Mouse (Mus musculus): ENCODE measurements at regions not wholly inside any gene's neighbourhood (a gene's known extent, or its start where the extent isn't known, plus 50 kb on each side); places are given as distances from the start of the nearest gene placed in this dataset.

- no peaks in the 10 kb centered on the region for H3K27me3 ChIP-seq (ENCODE audit: control insufficient read depth, insufficient read depth, low read length)
- no peaks in the 10 kb centered on the region for H3K4me1 ChIP-seq (replicated peaks; ENCODE audit: control insufficient read depth, insufficient read depth)
- WGBS: 78% methylated on average over 3 of the region's 3 CpGs
- no peak overlapping the region for H3K9ac ChIP-seq (ENCODE audit: low read length)
- H3K27ac ChIP-seq (replicated peaks): no peak overlapping the region
- no peak overlapping the region for H3K4me2 ChIP-seq (replicated peaks; ENCODE audit: low read depth)
- no peak overlapping the region for H3K4me3 ChIP-seq (ENCODE audit: low read depth, low read length)
- H3K9me3 ChIP-seq (ENCODE audit: control insufficient read depth, low read length): no peaks in the 10 kb centered on the region
- no peaks in the 10 kb centered on the region for H3K36me3 ChIP-seq (ENCODE audit: control insufficient read depth, insufficient read depth, low read length)
- ATAC-seq (ENCODE audit: low FRiP score, low TSS enrichment): no peak
- no peak for DNase-seq (ENCODE audit: low spot score)
- TF ChIP-seq EP300 (optimal IDR thresholded peaks at IDR 0.05) (no peak), CTCF (IDR thresholded peaks at IDR 0.05; ENCODE audit: low read depth) (no peak)
Measured at GRCm38 (mm10) chr13:59358421-59358820, 226.6 kb downstream of the Agtpbp1 start.

DNA sequence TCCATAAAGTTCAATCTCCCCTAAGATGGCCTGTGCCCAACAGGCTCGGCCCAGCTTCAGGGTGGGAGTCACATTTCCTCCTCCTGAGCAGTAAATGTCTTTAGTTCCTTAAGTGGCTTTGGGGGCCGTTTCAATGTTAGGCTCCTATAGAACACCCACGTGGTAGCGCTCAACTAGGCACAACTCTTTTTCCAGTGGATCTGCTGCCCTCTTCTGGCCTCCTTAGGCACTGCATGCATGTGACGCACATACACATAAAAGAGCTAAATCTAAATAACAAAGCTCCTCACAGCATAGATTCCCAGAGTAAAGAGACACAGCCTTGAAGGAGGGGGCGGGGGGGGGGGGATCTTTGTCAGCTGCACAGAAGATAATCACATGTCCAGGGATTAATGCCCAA lies 233.6 kb downstream of the Agtpbp1 start:
- WGBS: 64% methylated on average over 6 of the region's 6 CpGs
- no peak overlapping the region for H3K4me3 ChIP-seq (ENCODE audit: low read depth, low read length)
- no peak overlapping the region for H3K4me2 ChIP-seq (replicated peaks; ENCODE audit: low read depth)
- no peak for ATAC-seq (ENCODE audit: low FRiP score, low TSS enrichment)
- no peaks in the 10 kb centered on the region for H3K4me1 ChIP-seq (replicated peaks; ENCODE audit: control insufficient read depth, insufficient read depth)
- no peak overlapping the region for H3K27ac ChIP-seq (replicated peaks)
- TF ChIP-seq CTCF (IDR thresholded peaks at IDR 0.05; ENCODE audit: low read depth) (peak; percentile 54), EP300 (optimal IDR thresholded peaks at IDR 0.05) (no peak)
- no peak overlapping the region for H3K9ac ChIP-seq (ENCODE audit: low read length)
- H3K36me3 ChIP-seq (ENCODE audit: control insufficient read depth, insufficient read depth, low read length): no peaks in the 10 kb centered on the region
- no peaks in the 10 kb centered on the region for H3K9me3 ChIP-seq (ENCODE audit: control insufficient read depth, low read length)
- no peak for DNase-seq (ENCODE audit: low spot score)
- no peaks in the 10 kb centered on the region for H3K27me3 ChIP-seq (ENCODE audit: control insufficient read depth, insufficient read depth, low read length)

GRCm38 (mm10) chr13:59350613-59351150 lies 234.3 kb downstream of the Agtpbp1 start:
- Histone ChIP-seq H3K36me3 (ENCODE audit: control insufficient read depth, insufficient read depth, low read length) (no peaks in the 10 kb centered on the region), H3K27me3 (ENCODE audit: control insufficient read depth, insufficient read depth, low read length) (no peaks in the 10 kb centered on the region), H3K4me3 (ENCODE audit: low read depth, low read length) (no peak overlapping the region), H3K4me2 (replicated peaks; ENCODE audit: low read depth) (no peak overlapping the region), H3K27ac (replicated peaks) (no peak overlapping the region), H3K9me3 (ENCODE audit: control insufficient read depth, low read length) (no peaks in the 10 kb centered on the region), H3K9ac (ENCODE audit: low read length) (no peak overlapping the region), H3K4me1 (replicated peaks; ENCODE audit: control insufficient read depth, insufficient read depth) (no peaks in the 10 kb centered on the region)
- WGBS: 56% methylated on average over 7 of the region's 7 CpGs
- ATAC-seq (ENCODE audit: low FRiP score, low TSS enrichment) (no peak), DNase-seq (ENCODE audit: low spot score) (no peak)
- no peak for TF ChIP-seq CTCF (IDR thresholded peaks at IDR 0.05; ENCODE audit: low read depth)
- TF ChIP-seq EP300 (optimal IDR thresholded peaks at IDR 0.05): no peak

DNA sequence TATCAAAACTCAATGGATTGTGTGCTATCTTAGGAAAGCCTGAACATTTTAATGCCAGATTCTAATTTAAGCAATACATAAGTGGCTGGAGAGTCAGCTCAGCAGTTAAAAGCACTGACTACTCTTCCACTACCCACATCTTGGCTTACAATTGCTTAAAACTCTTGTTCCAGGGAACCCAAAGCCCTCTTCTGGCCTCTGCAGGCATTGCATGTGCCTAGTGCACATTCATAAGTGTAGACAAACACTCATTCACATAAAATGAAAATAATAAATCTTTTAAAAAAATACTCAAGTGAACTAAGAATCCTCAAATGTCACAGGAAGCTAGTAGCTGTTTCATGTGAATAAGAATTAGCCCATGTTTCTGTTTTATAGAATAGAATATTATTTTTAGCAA lies 236.5 kb downstream of the Agtpbp1 start:
- Histone ChIP-seq H3K9ac (ENCODE audit: low read length) (no peak overlapping the region), H3K4me3 (ENCODE audit: low read depth, low read length) (no peak overlapping the region), H3K4me1 (replicated peaks; ENCODE audit: control insufficient read depth, insufficient read depth) (no peaks in the 10 kb centered on the region), H3K4me2 (replicated peaks; ENCODE audit: low read depth) (no peak overlapping the region), H3K36me3 (ENCODE audit: control insufficient read depth, insufficient read depth, low read length) (no peaks in the 10 kb centered on the region), H3K27ac (replicated peaks) (no peak overlapping the region), H3K27me3 (ENCODE audit: control insufficient read depth, insufficient read depth, low read length) (no peaks in the 10 kb centered on the region), H3K9me3 (ENCODE audit: control insufficient read depth, low read length) (no peaks in the 10 kb centered on the region)
- no peak for ATAC-seq (ENCODE audit: low FRiP score, low TSS enrichment)
- no peak for DNase-seq (ENCODE audit: low spot score)
- TF ChIP-seq EP300 (optimal IDR thresholded peaks at IDR 0.05): no peak
- TF ChIP-seq CTCF (IDR thresholded peaks at IDR 0.05; ENCODE audit: low read depth): peak; percentile 42

GRCm38 (mm10) chr13:59341871-59342270 lies 243.2 kb downstream of the Agtpbp1 start:
- Histone ChIP-seq H3K27ac (replicated peaks) (no peak overlapping the region), H3K9me3 (ENCODE audit: control insufficient read depth, low read length) (no peaks in the 10 kb centered on the region), H3K4me2 (replicated peaks; ENCODE audit: low read depth) (no peak overlapping the region), H3K4me3 (ENCODE audit: low read depth, low read length) (no peak overlapping the region), H3K27me3 (ENCODE audit: control insufficient read depth, insufficient read depth, low read length) (no peaks in the 10 kb centered on the region), H3K9ac (ENCODE audit: low read length) (no peak overlapping the region), H3K36me3 (ENCODE audit: control insufficient read depth, insufficient read depth, low read length) (no peaks in the 10 kb centered on the region), H3K4me1 (replicated peaks; ENCODE audit: control insufficient read depth, insufficient read depth) (no peaks in the 10 kb centered on the region)
- ATAC-seq (ENCODE audit: low FRiP score, low TSS enrichment) (no peak), DNase-seq (ENCODE audit: low spot score) (no peak)
- 75% methylated on average over 13 of the region's 13 CpGs for WGBS
- TF ChIP-seq EP300 (optimal IDR thresholded peaks at IDR 0.05) (no peak), CTCF (IDR thresholded peaks at IDR 0.05; ENCODE audit: low read depth) (no peak)

- no peak for DNase-seq (ENCODE audit: low spot score)
Measured at GRCm38 (mm10) chr13:59338436-59338835, 246.6 kb downstream of the Agtpbp1 start.

More at GRCm38 (mm10) chr13:59338436-59338835, 246.6 kb downstream of the Agtpbp1 start:
- H3K9me3 ChIP-seq (ENCODE audit: control insufficient read depth, low read length): no peaks in the 10 kb centered on the region
- no peak overlapping the region for H3K4me3 ChIP-seq (ENCODE audit: low read depth, low read length)
- no peak for ATAC-seq (ENCODE audit: low FRiP score, low TSS enrichment)
- H3K9ac ChIP-seq (ENCODE audit: low read length): no peak overlapping the region
- H3K36me3 ChIP-seq (ENCODE audit: control insufficient read depth, insufficient read depth, low read length): no peaks in the 10 kb centered on the region
- H3K4me1 ChIP-seq (replicated peaks; ENCODE audit: control insufficient read depth, insufficient read depth): no peaks in the 10 kb centered on the region
- H3K4me2 ChIP-seq (replicated peaks; ENCODE audit: low read depth): no peak overlapping the region
- no peak overlapping the region for H3K27ac ChIP-seq (replicated peaks)
- 84% methylated on average over 9 of the region's 9 CpGs for WGBS
- TF ChIP-seq CTCF (IDR thresholded peaks at IDR 0.05; ENCODE audit: low read depth): no peak
- no peak for TF ChIP-seq EP300 (optimal IDR thresholded peaks at IDR 0.05)
- no peaks in the 10 kb centered on the region for H3K27me3 ChIP-seq (ENCODE audit: control insufficient read depth, insufficient read depth, low read length)

Measured in stomach, postnatal 0 days (tissue).